Mouse (Mus musculus): ENCODE data around the gene Kirrel.

Gene Kirrel

GRCm38 (mm10) chr3:87174096-87174768 is at the start of gene Kirrel:
Gene Kirrel, minus strand, starts transcription at chr3:87174747.
- DNase-seq (ENCODE audit: extremely low read depth, low read depth): no peak

GRCm38 (mm10) chr3:87223636-87224035 is 49.1 kb upstream of the Kirrel start:
- DNase-seq (ENCODE audit: extremely low read depth, low read depth): no peak

- no peak for DNase-seq (ENCODE audit: extremely low read depth, low read depth)
Measured at GRCm38 (mm10) chr3:87222346-87222745, 47.8 kb upstream of the Kirrel start.

- DNase-seq (ENCODE audit: extremely low read depth, low read depth): no peak
Measured at GRCm38 (mm10) chr3:87215176-87215575, 40.6 kb upstream of the Kirrel start.

GRCm38 (mm10) chr3:87214221-87214864 is 39.8 kb upstream of the Kirrel start:
- DNase-seq (ENCODE audit: extremely low read depth, low read depth): no peak

- no peak for DNase-seq (ENCODE audit: extremely low read depth, low read depth)
Measured at GRCm38 (mm10) chr3:87206336-87207075, 32.0 kb upstream of the Kirrel start.

- DNase-seq (ENCODE audit: extremely low read depth, low read depth): no peak
Measured at GRCm38 (mm10) chr3:87196637-87197036, 22.1 kb upstream of the Kirrel start.

GRCm38 (mm10) chr3:87195041-87195440 is 20.5 kb upstream of the Kirrel start:
- no peak for DNase-seq (ENCODE audit: extremely low read depth, low read depth)

- DNase-seq (ENCODE audit: extremely low read depth, low read depth): peak; percentile 70
Measured at GRCm38 (mm10) chr3:87194591-87194990, 20.0 kb upstream of the Kirrel start.

GRCm38 (mm10) chr3:87193756-87194155 is 19.2 kb upstream of the Kirrel start:
- peak; percentile 59 for DNase-seq (ENCODE audit: extremely low read depth, low read depth)

- DNase-seq (ENCODE audit: extremely low read depth, low read depth): peak; percentile 26
Measured at GRCm38 (mm10) chr3:87193352-87193751, 18.8 kb upstream of the Kirrel start.

GRCm38 (mm10) chr3:87176687-87177086 is 2.1 kb upstream of the Kirrel start:
- no peak for DNase-seq (ENCODE audit: extremely low read depth, low read depth)

GRCm38 (mm10) chr3:87175438-87175815 is 880 bp upstream of the Kirrel start:
- no peak for DNase-seq (ENCODE audit: extremely low read depth, low read depth)

GRCm38 (mm10) chr3:87174769-87175437 is 356 bp upstream of the Kirrel start:
- no peak for DNase-seq (ENCODE audit: extremely low read depth, low read depth)

- no peak for DNase-seq (ENCODE audit: extremely low read depth, low read depth)
Measured at GRCm38 (mm10) chr3:87173486-87174085, 961 bp downstream of the Kirrel start.

- no peak for DNase-seq (ENCODE audit: extremely low read depth, low read depth)
Measured at GRCm38 (mm10) chr3:87173103-87173444, 1.5 kb downstream of the Kirrel start.

GRCm38 (mm10) chr3:87172351-87173102 is 2.0 kb downstream of the Kirrel start:
- no peak for DNase-seq (ENCODE audit: extremely low read depth, low read depth)

- DNase-seq (ENCODE audit: extremely low read depth, low read depth): no peak
Measured at GRCm38 (mm10) chr3:87171201-87172100, 3.1 kb downstream of the Kirrel start.

- DNase-seq (ENCODE audit: extremely low read depth, low read depth): no peak
Measured at GRCm38 (mm10) chr3:87169402-87170015, 5.0 kb downstream of the Kirrel start.
